Mouse (Mus musculus) brain, embryonic 18.5 days (tissue): ENCODE measurements around the gene Zkscan2.

ENCODE experiments used
- DNase-seq: peaks from one replicate; pipeline ENCODE4 v3.0.0-alpha.2; 2012; ENCODE audit warnings: low read depth, low spot score

Zkscan2 gene

DNA sequence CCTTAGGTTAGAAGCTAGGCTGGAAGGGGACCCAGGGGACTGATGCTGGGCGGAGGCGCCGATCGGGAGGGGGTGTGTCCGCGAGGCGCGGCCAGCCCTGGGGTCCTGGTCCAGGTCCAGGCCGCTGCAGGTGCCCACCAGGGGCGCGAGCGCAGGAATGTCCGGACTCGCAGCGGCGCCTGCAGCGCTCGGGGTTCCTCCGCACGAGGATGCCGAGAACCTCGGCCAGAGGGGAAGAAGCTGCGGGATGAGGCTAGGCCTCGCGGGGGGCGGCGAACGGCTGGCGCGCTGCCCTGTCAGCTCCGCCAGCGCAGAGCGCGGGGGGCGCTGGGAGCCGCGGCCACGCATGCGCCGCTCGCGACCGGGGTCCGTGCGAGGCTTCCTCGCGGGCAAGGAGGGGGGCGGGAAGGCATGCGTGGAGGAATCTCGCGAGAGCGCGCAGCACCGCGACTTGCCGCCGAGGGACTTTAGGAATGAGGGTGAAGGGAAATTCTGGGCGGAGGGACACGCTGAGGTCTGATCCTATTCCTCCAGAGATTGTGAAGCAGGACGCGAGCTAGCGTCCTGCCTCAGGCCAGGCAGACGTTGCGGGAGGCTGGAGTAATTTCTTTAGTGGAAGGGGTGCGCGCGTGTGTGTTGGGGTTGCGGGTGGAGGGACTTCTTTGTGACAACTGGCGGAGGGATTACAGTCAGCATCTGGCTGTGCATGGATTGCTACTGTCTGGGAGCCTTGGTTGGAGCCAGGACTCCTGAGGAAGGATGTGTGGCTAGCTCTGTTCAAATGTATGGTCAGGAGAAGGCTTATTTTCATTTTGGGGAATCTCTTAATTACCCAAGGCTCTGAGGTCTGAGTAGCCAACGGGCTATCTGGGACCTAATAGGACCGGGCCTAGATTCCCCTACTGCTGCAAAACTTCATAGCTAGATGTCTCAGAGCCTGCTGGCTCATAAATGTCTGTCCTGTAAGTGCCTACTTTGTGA, at the start of gene Zkscan2:
Gene Zkscan2 (minus strand): TSS at position 211 of the 981 bp plus-strand sequence.
- DNase-seq = peak; percentile 91

DNA sequence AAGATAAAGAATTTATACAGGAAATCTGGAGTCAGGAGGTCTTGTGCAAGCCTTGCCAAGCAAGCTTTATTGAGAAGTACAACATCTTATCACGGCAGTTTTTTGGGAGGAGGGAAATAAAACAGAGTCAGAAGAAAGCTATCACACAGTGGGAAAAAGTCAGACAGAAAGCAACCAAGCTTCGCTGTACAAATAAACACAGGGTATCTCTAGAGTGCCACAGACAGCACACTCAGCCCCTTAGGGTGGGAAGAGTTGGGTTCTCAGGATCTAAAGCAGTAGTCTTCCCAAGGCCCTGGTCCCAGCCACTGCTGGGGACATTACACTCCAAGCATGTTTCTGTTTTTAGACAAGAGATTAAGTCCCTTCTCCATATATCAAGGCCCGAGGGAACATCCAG, 28.9 kb upstream of the Zkscan2 start:
- DNase-seq = no peak

- DNase-seq = no peak
Measured at GRCm38 (mm10) chr7:123525761-123526160, 25.5 kb upstream of the Zkscan2 start.

GRCm38 (mm10) chr7:123524218-123524861, 24.1 kb upstream of the Zkscan2 start:
- peak; percentile 54 for DNase-seq

GRCm38 (mm10) chr7:123507946-123508345, 7.7 kb upstream of the Zkscan2 start:
- no peak for DNase-seq

DNA sequence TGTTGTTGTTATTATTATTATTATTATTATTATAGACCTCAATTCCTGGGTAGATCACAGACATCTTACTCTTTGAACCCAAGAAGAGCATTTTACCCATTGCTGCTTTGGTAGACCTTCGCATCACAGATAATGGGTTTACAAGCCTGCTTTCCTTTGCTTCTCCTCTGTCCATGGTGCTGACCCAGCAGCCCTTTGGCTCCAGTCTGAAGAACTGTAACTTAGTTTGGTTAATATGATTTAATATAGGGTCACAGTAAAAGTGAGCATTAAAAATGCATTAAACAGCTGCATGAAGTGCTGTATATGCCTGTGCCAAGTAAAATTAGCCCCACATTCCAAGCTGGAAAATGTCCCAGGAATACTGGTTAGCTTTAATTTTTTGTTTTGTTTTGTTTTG, 3.1 kb upstream of the Zkscan2 start:
- DNase-seq = no peak

DNA sequence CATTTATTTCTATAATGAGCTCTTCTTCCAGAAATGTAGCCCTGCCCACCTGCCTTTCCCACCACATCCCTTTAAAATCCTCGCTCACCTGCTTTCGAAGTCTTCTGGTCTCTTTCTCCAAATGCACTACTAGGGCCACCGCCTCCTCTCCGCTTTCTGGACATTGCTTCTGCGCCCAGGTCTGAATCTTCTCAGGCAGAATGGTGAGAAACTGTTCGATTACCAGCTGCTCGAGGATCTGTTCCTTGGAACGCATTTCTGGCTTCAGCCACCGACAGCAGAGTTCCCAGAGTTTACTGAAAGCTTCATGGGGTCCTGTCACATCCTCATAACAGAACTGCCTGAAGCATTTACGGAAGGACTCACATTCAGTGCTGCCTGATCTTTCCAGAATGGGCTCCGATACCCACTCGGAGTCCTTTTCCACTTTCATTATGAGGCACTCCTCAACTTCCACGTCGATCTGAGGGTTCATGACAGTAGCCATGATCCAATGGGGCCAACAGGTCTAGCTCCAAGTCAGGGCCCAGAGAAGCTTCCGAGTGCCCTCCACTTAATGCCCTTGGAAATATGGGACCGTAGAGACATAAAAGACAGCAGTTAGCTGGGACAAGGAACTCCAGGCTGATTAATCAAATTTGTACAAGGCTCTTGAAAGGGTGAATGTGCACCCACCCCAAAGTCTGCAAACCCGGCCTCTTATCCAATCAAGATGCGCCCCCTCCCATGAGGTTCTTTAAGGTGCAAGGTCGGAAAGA, 589 bp downstream of the Zkscan2 start:
- DNase-seq = no peak

- no peak for DNase-seq
Measured at GRCm38 (mm10) chr7:123487703-123488102, 12.5 kb downstream of the Zkscan2 start.

DNA sequence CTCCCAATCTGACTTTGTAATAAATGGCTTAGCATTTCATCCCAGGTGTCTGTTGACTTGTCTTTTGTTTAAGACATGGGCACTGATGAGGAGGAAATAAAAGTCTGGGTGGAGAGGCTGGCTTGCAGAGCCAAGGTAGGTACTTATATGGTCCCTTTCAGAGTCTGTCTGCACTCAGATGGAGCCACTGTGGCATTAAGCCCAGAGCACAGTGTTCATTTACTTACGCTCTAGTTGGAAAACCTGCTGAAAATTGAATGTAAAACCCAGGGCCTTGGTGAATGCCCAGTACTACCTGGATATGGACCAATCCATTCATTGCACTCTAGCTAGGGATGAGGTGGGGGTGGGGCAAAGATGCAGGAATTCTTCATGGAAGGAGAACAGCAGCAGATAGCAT, 32.3 kb downstream of the Zkscan2 start:
- no peak for DNase-seq

DNA sequence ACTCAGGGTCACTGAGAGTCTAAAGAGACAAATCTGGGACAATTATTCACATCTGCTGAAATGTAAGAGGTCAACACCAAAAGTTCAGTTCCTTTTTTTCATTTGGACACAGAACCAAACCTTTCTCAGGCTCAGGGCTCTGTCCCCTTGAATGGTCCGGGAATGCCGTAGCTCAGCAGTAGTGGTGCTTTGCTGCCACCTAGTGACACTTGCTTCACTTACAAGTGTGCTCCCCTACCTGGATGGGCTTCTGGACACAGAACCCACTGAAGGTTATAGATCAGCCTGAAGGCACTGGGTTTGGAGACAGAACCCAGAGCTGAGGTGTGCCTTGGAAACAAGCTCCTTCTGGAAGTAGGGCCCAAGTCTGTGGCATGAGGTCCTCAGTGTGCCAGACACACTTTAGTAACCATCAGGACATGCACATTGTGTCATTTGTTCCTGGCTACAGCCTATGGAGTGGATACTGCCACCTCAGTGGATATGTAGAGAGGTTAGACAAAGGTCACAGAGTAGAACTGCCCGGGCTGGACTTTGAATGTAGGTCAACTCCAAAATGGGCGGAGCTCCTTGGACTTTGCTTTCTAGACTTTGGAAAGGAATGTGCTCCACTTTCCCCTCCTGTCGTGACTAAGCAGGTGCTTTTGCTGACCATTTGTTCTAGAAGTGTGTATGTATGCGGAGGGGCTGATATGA, 34.4 kb downstream of the Zkscan2 start:
- DNase-seq = peak; percentile 24

DNA sequence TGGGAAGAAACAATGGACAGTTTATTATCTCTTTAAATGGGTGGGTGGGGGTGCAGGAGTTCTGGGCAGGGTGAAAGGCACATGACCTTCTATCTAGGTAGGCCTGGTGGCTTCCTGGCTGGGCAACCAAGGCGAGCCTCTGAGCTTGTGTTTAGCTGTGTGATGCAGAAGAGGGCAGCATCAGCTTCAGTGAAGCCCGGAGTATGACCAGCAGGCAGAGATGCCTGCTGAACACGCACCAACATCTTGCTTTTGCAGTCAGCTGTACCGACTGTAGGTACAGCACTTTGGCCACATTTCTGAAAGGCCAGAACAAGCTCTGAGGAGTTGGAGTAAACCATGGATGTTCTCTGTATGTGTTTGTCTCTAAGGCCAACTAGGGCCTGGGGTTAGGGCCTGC, 36.7 kb downstream of the Zkscan2 start:
- no peak for DNase-seq

- DNase-seq = no peak
Measured at GRCm38 (mm10) chr7:123462070-123462501, 38.2 kb downstream of the Zkscan2 start, which contains the start of gene Aqp8. Gene Aqp8 (plus strand): TSS chr7:123462291.

- no peak for DNase-seq
Measured at GRCm38 (mm10) chr7:123461316-123461715, 38.9 kb downstream of the Zkscan2 start.

DNA sequence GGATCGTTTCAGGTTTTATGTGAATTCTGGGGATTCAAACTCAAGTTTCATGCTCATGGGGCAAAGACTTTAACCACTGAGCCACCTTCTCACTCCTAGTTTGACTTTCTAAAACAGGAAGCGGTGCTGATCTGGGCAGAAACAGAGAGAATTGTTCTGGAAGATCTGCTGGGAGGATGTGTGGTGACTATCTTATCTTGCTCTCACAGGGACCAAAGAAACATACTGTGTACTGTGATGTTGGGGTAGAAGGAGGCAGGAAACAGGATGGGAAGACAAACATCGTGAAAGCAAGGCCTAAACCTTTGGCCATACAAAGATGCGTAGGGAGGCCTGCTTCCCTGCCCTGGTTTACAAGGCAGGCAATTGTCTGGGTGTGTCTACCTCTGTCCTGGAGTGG, 41.0 kb downstream of the Zkscan2 start:
- DNase-seq = no peak

DNA sequence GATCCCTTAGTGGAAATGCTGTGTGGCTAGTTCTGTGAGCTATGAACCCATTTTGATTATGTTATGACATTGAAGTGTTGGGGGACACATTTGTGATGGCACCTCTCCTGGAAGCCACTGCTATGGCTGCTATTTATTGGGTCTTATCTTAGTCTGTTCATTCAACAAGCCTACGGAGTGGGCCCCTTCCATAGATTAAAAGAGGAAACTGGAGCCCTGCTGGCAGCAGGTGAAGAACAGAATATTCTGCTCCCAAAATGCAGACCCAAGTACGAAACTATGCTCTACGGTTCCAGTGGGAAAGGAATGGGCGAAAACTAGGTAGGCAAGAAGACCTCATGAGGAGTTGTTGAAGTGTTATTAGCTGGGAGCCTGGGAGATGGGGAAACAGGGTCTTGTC, 41.9 kb downstream of the Zkscan2 start:
- DNase-seq = no peak

- DNase-seq = no peak
Measured at GRCm38 (mm10) chr7:123455088-123455487, 45.2 kb downstream of the Zkscan2 start.

DNA sequence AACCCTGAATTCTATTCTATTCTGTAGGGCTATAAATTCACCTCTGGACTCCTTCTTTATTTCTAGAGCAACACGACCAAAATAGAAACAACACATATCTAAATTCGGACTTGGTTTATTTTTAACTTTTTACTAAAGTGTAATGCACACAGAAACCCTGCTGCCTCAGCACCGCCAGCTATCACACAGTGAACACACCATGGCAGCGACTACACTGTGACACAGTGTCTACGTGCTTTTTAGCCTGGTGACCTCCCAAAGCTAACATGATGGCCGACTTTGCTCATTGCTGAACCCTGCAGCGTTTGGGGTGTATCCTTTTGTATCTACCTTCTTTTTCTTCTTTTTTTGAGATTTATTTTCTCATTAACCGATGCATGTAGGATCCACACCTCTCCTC, 47.2 kb downstream of the Zkscan2 start:
- no peak for DNase-seq

DNA sequence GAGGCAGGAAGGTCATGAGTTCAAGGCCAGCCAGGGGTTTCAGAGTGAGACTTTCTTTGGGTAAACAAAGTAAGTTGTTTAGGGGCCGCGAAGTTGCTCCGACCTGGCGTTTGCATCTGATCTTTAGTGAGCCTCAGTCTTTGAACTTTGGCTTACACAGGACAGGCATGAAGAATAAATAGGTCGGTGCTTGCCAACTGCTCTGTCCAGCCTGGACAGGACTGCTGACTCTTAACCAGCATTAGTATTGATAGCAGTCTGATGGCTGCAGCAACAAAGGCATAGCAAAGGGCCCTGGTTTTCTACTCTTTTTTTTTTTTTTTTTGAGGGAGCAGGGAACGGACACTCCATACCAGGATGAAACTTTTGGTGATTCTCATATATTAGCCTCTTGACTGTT, 47.7 kb downstream of the Zkscan2 start:
- DNase-seq = no peak

- no peak for DNase-seq
Measured at GRCm38 (mm10) chr7:123450515-123450914, 49.7 kb downstream of the Zkscan2 start.

- no peak for DNase-seq
Measured at GRCm38 (mm10) chr7:123449676-123450075, 50.6 kb downstream of the Zkscan2 start.

GRCm38 (mm10) chr7:123448794-123449193, 51.5 kb downstream of the Zkscan2 start:
- DNase-seq = no peak
